Mouse (Mus musculus): ENCODE data around the gene Ttc7b.

- TF ChIP-seq EP300 (IDR thresholded peaks at IDR 0.05; ENCODE audit: low read depth in 1 of 2, low read length in 2 of 2): no peak
- no peak for TF ChIP-seq POLR2A (IDR thresholded peaks at IDR 0.05; ENCODE audit: control insufficient read depth in 1 of 2, insufficient read depth in 1 of 2, low read depth in 1 of 2, low read length in 2 of 2, poor library complexity in 1 of 2)
- TF ChIP-seq NELFE (IDR thresholded peaks at IDR 0.05; ENCODE audit: low read depth, low read length): no peak
- no peak for TF ChIP-seq MEF2A (IDR thresholded peaks at IDR 0.05; ENCODE audit: extremely low read depth, insufficient replicate concordance, low read depth, low read length, poor library complexity, severe bottlenecking)
- TF ChIP-seq MYC (IDR thresholded peaks at IDR 0.05; ENCODE audit: low read depth, low read length): no peak
Measured at GRCm38 (mm10) chr12:100447701-100448277, 72.8 kb downstream of the Ttc7b start.
